Mouse (Mus musculus) liver, adult 2 months (tissue): ENCODE measurements at regions not wholly inside any gene's neighbourhood (a gene's known extent, or its start where the extent isn't known, plus 50 kb on each side); places are given as distances from the start of the nearest gene placed in this dataset.

ENCODE experiments used
- CTCF ChIP-seq: fragments of 200-500 bp; IDR thresholded peaks from 2 replicates; pipeline ENCODE4 v1.5.1; 2011; ENCODE audit warnings: low read depth, low read length, control low read depth
- POLR2A ChIP-seq: fragments of 200-500 bp; IDR thresholded peaks from 2 replicates; pipeline ENCODE4 v1.6.1; 2011; ENCODE audit warnings: low read length, control low read depth; ENCODE audit not compliant: insufficient read depth; ENCODE audit errors: extremely low read depth

- TF ChIP-seq CTCF (no peak), POLR2A (no peak)
Observed at GRCm38 (mm10) chr9:31614250-31614945, 150.1 kb upstream of the Tmem45b start.
